Mouse (Mus musculus) heart, adult 11 months (tissue): ENCODE results near the gene C530025M09Rik.

Source experiments
- DNase-seq: peaks from one replicate; pipeline ENCODE4 v3.0.0; 2022

C530025M09Rik gene

GRCm38 (mm10) chr2:149830536-149831458 lies at the start of gene C530025M09Rik:
C530025M09Rik (minus strand) TSS chr2:149831213.
- peak; percentile 86 for DNase-seq

GRCm38 (mm10) chr2:149877954-149878353 lies 46.9 kb upstream of the C530025M09Rik start:
- no peak for DNase-seq

DNA sequence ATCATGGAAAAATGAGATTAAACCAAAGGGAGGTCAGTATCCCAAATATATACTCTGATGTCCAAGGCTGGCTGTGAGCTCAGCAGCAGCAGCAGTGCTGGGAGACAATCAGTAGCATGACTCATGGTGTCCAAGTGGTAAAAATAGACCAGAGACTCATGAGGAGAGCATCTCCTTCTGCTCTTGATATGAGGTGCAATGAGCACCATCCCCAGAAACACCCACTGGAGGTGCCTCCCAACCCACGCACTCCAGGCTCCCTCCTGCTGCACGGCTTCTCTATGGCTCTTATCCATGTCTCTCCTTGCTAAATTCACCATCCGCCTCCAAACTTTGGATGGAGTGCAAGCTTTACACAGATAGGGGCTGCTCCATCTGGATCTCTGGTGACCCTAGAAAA lies 42.3 kb upstream of the C530025M09Rik start:
- DNase-seq, result peak; percentile 89

DNA sequence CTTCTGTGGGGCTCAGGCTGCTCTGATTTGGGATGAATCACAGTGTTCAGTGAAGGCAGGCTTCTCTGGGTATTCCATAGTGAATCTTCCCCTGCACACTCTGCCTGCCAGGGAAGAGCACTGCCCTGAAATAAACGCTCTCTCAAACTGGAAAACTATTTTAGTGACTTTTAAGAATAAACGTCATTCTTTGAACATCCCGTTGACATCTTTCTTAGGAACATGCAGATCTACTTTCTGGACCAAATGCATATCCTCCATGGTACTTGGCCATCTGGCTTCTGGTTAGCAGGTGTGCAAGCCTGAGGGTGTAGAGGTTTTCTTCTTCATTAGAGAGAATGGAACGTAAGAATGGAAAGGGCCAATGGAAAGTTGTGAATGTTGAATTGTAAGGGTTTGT lies 41.5 kb upstream of the C530025M09Rik start:
- peak; percentile 11 for DNase-seq

GRCm38 (mm10) chr2:149870496-149870895 lies 39.5 kb upstream of the C530025M09Rik start:
- peak; percentile 1 for DNase-seq

- peak; percentile 27 for DNase-seq
Measured at GRCm38 (mm10) chr2:149865914-149866435, 35.0 kb upstream of the C530025M09Rik start.

DNA sequence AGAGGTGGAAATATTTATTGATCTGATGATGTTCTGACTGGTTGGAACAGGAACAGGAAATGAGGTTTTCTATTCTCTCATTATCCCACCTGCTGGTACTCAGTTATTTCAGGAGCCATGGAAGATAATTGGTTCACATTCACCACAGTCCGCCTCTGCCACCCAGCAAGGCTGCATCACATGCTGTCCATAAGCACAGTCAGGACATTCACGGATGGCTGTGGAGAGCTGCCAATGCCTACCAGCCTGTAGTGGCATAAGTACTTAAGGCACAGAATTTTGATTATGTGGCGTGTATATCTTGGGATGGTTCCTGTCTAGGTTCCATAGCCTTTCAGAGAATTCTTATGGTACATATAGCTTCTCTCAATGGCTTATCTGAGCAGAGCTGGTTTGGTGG lies 30.0 kb upstream of the C530025M09Rik start:
- DNase-seq, result peak; percentile 42

GRCm38 (mm10) chr2:149848778-149849177 lies 17.8 kb upstream of the C530025M09Rik start:
- peak; percentile 35 for DNase-seq

- DNase-seq, result peak; percentile 58
Measured at GRCm38 (mm10) chr2:149844575-149844974, 13.6 kb upstream of the C530025M09Rik start.

- DNase-seq, result peak; percentile 79
Measured at GRCm38 (mm10) chr2:149839666-149840065, 8.7 kb upstream of the C530025M09Rik start.

GRCm38 (mm10) chr2:149836471-149837135 lies 5.6 kb upstream of the C530025M09Rik start:
- peak; percentile 22 for DNase-seq

DNA sequence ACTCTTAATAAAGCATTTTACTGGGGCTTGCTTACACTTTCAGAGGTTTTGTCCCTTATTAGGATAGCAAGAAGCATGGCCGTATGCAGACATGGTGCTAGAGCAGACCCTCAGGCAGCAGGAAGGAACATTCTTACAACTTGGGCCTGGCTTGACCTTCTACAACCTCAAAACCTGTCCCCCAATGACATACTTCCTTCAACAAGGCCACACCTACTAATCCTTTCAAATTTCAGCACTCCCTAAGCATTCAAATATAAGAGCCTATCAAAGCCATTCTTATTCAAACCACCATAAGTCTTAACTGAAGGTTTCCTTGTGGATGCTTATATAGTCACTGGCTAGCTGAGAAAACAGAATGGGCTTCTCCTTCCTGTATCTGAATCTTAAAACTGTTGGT lies 4.1 kb upstream of the C530025M09Rik start:
- peak; percentile 4 for DNase-seq

GRCm38 (mm10) chr2:149832301-149832700 lies 1.3 kb upstream of the C530025M09Rik start:
- peak; percentile 58 for DNase-seq

DNA sequence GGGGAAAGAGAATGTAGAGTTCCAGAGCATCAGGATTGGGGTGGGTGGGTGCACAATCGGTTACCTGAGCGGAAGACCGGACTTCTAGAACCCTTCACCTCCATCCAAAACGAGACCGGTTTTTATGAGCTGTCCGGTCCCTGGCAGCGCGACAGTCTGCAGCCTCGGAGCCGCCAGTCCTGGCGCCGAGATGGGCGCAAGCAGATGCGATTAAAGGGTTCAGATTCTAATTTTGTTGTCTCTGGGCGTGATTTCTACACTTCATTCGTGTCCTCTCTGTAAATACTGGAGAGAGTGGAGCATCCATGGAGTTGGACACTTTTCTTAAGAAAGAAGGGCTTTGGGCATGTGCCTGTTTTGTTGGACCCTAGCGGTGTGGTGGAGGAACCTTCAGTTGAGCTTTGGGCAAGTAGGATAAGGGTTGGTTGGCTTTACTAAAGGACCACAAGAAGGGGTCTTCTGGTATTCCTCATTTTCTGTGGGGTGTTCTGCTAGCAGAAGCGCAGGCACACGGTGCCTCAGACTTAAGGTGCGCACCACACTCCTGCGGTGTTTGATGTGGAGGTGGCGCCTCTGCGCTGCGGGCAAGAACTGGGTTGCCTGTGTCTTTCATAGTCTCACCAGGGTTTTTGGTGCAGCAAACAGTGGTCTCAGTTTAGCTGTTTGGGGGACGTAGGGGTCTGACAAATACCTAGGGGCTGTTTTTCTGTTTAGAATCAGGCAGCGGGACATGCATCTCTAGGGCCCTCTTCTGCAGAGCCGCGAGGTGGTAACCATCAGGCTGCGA lies 639 bp upstream of the C530025M09Rik start:
- DNase-seq, result peak; percentile 74

- peak; percentile 88 for DNase-seq
Measured at GRCm38 (mm10) chr2:149829955-149830535, 968 bp downstream of the C530025M09Rik start.

GRCm38 (mm10) chr2:149828911-149829310 lies 2.1 kb downstream of the C530025M09Rik start, which contains the start of gene Syndig1:
Syndig1 (plus strand) TSS chr2:149829211.
- DNase-seq, result no peak

GRCm38 (mm10) chr2:149820201-149820600 lies 10.8 kb downstream of the C530025M09Rik start:
- no peak for DNase-seq

DNA sequence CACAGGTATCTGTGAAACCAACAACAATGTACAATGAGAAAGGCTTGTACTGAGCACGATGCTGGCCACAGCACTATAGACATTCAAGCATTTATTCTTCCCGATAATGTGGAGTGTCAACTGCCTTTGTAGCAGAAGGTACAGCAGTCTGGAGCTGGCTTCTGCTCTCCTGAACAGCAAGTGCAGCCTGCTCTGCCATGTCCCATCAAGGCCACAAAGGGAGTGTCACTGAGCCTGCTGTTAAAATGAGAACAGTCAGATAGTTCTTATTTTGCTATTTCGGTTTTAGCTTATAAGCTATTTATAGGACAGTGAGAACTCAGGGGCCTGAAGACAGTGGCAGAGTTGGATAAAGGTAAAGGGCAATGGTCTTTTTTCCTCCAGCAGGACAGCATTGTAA lies 11.3 kb downstream of the C530025M09Rik start:
- peak; percentile 86 for DNase-seq

GRCm38 (mm10) chr2:149818395-149818794 lies 12.6 kb downstream of the C530025M09Rik start:
- DNase-seq, result no peak

GRCm38 (mm10) chr2:149812899-149813298 lies 18.1 kb downstream of the C530025M09Rik start:
- DNase-seq, result no peak

DNA sequence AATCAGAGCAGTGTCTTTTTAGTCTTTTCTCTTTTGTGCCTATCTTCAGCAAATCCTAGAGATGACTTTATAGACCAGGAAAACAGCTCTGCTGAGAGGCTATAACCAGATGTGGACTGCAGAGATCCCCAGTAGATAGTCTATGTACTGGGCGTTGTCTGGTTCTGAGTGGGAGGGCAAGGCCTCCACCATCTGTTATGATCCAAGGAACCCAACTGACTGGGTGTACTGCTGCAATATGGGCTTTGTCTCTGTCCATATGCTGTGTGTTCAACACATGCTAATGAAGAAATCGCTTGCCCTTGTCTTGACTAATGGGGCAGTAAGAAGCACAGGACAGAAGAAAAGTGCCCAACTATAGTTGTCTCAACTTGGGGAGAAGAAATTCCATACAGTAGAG lies 25.8 kb downstream of the C530025M09Rik start:
- no peak for DNase-seq

GRCm38 (mm10) chr2:149804599-149805140 lies 26.3 kb downstream of the C530025M09Rik start:
- DNase-seq, result no peak
